Mouse (Mus musculus) ES-Bruce4 (cell line): Measurements from ENCODE around the gene Bard1. TPM values are rescaled to one million over a fixed set of nuclear protein-coding genes. Genes with fewer than 3 reads are reported as not detected.
A peak's percentile ranks its signal among the peaks of the same experiment; 100 is the strongest.

ENCODE experiments used
- H3K27ac ChIP-seq: 2 replicates; pipeline ENCODE4 v1.5.1; 2012; ENCODE audit warnings: low read length, inconsistent platforms; ENCODE audit not compliant: insufficient read depth
- H3K27me3 ChIP-seq: 2 replicates; pipeline ENCODE4 v1.6.1; 2012; ENCODE audit warnings: mild to moderate bottlenecking, low read length, inconsistent platforms; ENCODE audit not compliant: control insufficient read depth, poor library complexity, insufficient read depth, severe bottlenecking
- H3K36me3 ChIP-seq: 2 replicates; pipeline ENCODE4 v1.6.1; 2012; ENCODE audit warnings: inconsistent platforms, mild to moderate bottlenecking, low read length, moderate library complexity; ENCODE audit not compliant: control insufficient read depth, poor library complexity, insufficient read depth, severe bottlenecking
- H3K4me1 ChIP-seq: one replicate; pipeline ENCODE4 v1.8.1; 2011; ENCODE audit warnings: low read length; ENCODE audit not compliant: control insufficient read depth, insufficient read depth
- H3K4me3 ChIP-seq: 2 replicates; pipeline ENCODE4 v1.5.1; 2011; ENCODE audit warnings: low read depth, mild to moderate bottlenecking, low read length
- H3K9ac ChIP-seq: 2 replicates; pipeline ENCODE4 v1.6.1; 2012; ENCODE audit warnings: low read depth, mild to moderate bottlenecking, inconsistent platforms; ENCODE audit not compliant: poor library complexity, severe bottlenecking
- H3K9me3 ChIP-seq: replicated peaks from 2 replicates; pipeline ENCODE4 v1.6.1; 2012; ENCODE audit warnings: mild to moderate bottlenecking, low read length, inconsistent platforms; ENCODE audit not compliant: control insufficient read depth, poor library complexity, insufficient read depth, severe bottlenecking
- CTCF ChIP-seq: IDR thresholded peaks from one replicate; pipeline ENCODE4 v1.8.1; 2011; ENCODE audit warnings: low read depth, low read length
- EP300 ChIP-seq: IDR thresholded peaks from 2 replicates; pipeline ENCODE4 v1.6.1; 2011; ENCODE audit warnings: low read depth, low read length; ENCODE audit not compliant: insufficient read depth
- POLR2A ChIP-seq: IDR thresholded peaks from one replicate; pipeline ENCODE4 v1.8.1; 2011; ENCODE audit warnings: low read length; ENCODE audit not compliant: insufficient read depth
- polyA plus RNA-seq: library from polyadenylated mRNA; stranded (reverse); fragments of >200 nt; gene quantifications from 2 replicates; pipeline ENCODE4 v1.2.4, GENCODE M21; 2011; ENCODE audit warnings: low read depth; ENCODE audit not compliant: missing spikeins, insufficient read depth, insufficient read length

Bard1 gene
- polyA plus RNA-seq, 1 experiment, result 34.0 TPM

DNA sequence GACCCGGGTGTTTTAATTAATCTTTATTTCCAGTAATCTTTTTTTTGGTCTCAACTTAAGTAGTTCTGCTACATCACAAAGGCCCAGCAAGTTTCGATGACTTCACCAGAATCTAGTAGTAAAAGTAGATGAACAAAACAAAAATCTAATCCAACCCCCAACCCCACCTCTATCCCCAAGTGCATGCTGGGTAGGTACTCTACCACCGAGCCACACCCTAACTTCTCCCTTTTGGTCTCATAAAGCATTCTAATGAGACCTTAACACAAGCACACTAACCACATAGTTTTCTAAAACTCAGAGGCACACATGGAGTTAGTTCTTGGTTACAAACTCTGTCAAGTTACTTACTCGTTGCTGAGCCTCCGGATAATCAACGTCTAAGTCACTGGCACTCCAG lies 3.2 kb upstream of the Bard1 start:
- no peak overlapping the region for H3K9ac ChIP-seq
- H3K4me1 ChIP-seq, result no peaks in the 10 kb centered on the region
- H3K9me3 ChIP-seq, result 0 out of 2 replicates have a peak, but pooled peaks cover 3% of the 10 kb centered on the region
- no peak overlapping the region for H3K4me3 ChIP-seq
- no peak overlapping the region for H3K27ac ChIP-seq
- TF ChIP-seq EP300 (no peak), POLR2A (no peak), CTCF (no peak)
- H3K36me3 ChIP-seq, result no peaks in the 10 kb centered on the region
- no peaks in the 10 kb centered on the region for H3K27me3 ChIP-seq

DNA sequence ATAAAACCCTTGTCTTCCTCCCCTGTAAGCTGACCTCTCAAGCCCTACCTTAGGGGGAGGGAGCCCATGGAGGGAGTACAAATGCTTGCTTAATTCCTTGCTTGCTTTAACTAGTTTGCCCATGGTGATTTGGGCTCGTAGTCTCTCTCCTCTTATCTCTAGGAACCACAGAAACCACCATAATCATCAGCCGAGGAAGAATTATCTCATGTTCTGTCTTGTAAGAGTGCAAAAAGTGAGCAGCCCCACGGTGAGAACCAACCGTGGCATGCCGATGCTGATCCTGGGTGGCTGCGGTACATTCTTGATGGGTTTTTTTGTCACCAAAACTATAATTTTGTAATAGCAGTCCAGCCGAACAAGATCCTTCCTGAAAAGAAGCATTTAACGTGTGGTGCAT lies 2.8 kb upstream of the Bard1 start:
- H3K27ac ChIP-seq, result no peak overlapping the region
- H3K9me3 ChIP-seq, result 0 out of 2 replicates have a peak, but pooled peaks cover 3% of the 10 kb centered on the region
- H3K9ac ChIP-seq, result no peak overlapping the region
- H3K36me3 ChIP-seq, result no peaks in the 10 kb centered on the region
- no peaks in the 10 kb centered on the region for H3K4me1 ChIP-seq
- TF ChIP-seq EP300 (no peak), CTCF (no peak), POLR2A (no peak)
- H3K4me3 ChIP-seq, result no peak overlapping the region
- no peaks in the 10 kb centered on the region for H3K27me3 ChIP-seq

DNA sequence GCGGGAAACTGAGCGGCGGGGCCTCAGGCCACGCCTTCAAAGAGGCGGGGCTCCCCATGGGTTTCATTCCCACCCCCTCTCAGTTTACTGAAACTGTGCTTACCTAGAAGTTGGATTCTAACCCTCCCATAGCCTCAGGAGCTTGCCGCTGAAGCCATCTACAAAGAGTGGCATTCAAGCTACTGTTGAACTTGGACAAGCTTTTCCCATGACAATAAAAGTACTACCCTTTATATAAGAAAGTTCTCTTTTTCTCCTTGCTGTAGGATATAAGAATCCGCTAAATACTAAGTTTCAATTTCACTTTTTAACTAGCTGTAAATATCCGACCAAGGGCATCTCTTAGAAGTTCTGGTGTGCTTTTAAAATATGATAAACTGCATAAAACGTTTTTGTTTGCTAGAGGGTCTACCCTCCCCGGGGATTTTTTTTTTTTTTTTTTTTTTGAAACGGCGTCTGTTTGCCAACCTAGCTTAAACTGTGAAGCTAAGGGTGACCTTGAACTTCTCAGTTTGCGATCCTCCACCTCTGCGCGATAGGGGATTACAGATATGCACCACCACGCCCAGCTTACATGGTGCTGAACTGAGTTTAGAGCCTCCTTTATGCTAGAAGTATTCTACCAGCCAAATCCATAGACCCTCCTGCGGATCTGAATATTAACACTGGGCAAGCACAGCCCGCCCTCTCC lies 373 bp upstream of the Bard1 start:
- H3K9ac ChIP-seq, result peak overlapping the region; percentile 57; the same call in 1 of the 2 replicates
- H3K27ac ChIP-seq, result peak overlapping the region; percentile 77

DNA sequence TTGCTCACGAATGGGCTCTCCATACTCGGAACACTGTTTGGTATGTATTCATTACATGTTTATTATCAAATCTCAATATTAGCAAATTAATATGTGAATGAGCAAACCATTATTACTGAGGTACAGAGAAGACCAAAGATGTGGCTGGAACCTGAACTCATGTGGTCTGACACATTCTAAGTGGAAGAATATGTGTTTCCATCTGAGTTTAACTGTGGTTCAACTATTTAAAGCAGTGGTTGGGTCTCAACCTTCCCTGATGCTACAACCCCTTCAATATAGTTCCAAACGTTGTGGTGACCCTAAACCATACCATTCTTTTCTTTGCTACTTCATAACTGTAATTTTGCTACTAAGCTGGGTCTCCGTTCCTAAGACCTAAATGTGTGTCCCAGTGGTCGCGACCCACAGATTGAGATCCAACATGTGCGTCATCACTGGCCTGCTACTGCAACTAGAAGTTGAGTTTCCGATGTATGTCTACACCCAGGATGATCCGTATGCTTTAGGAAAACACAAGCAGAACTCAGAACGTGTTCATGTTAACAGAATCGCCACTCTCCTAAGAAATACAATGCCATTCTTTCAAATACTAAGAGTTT lies 1.5 kb downstream of the Bard1 start:
- 0 out of 2 replicates have a peak, but pooled peaks cover 3% of the 10 kb centered on the region for H3K9me3 ChIP-seq
- H3K27me3 ChIP-seq, result no peaks in the 10 kb centered on the region
- peak overlapping the region; percentile 96 for H3K4me3 ChIP-seq
- no peaks in the 10 kb centered on the region for H3K4me1 ChIP-seq
- no peak overlapping the region for H3K27ac ChIP-seq
- TF ChIP-seq EP300 (no peak), CTCF (no peak), POLR2A (no peak)
- H3K36me3 ChIP-seq, result peaks cover 4% of the 10 kb centered on the region; the same call in 1 of the 2 replicates
- peak overlapping the region; percentile 81 for H3K9ac ChIP-seq

More for the DNA sequence above, 373 bp upstream of the Bard1 start:
- Histone ChIP-seq H3K36me3 (peaks cover 3% of the 10 kb centered on the region; the same call in 1 of the 2 replicates), H3K9me3 (0 out of 2 replicates have a peak, but pooled peaks cover 3% of the 10 kb centered on the region), H3K4me1 (no peaks in the 10 kb centered on the region), H3K4me3 (peak overlapping the region; percentile 42), H3K27me3 (no peaks in the 10 kb centered on the region)
- TF ChIP-seq POLR2A, result peak; percentile 38
- no peak for TF ChIP-seq CTCF

DNA sequence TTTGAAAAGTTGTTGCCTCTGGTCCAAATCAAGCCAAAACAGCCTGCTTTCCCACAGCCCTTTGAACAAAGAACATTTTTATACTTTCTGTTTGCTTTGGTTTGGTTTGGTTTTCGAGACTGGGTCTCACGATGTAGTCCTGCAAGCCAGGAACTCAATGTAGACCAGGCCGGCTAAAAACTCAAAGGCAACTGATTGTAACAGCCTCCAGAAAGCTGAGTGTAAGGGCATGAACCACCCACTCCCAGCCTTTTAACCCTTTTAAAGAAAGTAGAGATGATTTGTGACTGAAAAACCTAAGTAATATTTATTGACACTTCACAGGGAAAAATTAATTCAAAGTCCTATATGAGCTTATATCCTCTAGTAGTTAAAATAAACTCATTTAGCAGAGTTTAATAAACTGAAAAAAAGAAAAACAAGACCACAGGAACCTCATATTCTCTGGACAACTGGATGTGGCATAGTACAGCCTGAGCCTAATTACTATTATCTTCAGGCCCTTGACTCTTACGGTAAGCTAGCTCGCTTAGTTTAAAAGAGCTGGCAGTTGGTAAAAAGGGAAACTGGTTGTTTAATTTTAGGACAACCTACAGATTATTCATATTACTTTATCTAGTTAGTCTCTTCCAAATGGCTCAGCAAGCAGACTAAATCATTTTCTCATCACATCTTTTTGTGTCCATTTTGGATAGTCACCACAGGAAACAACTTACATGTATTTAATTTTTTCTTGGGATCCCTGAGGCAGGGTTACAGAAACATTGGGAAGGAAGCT lies 2.2 kb downstream of the Bard1 start:
- peaks cover 6% of the 10 kb centered on the region for H3K36me3 ChIP-seq
- TF ChIP-seq CTCF (no peak), POLR2A (no peak), EP300 (no peak)
- peak overlapping the region; percentile 81; the same call in 1 of the 2 replicates for H3K9ac ChIP-seq
- 0 out of 2 replicates have a peak, but pooled peaks cover 3% of the 10 kb centered on the region for H3K9me3 ChIP-seq
- H3K4me3 ChIP-seq, result no peak overlapping the region
- H3K27me3 ChIP-seq, result no peaks in the 10 kb centered on the region
- H3K4me1 ChIP-seq, result no peaks in the 10 kb centered on the region
- no peak overlapping the region for H3K27ac ChIP-seq
